Mouse (Mus musculus) stomach, postnatal 0 days (tissue): ENCODE measurements around the gene 1700001P01Rik. TPM values are rescaled to one million over a fixed set of nuclear protein-coding genes. Genes with fewer than 3 reads are reported as not detected.
A peak's percentile ranks its signal among the peaks of the same experiment; 100 is the strongest.

Source experiments
- ATAC-seq: fragments of 200-750 bp; cut with Nextera tagmentation; 2 replicates; pipeline ENCODE4 v1.8.0; 2017; ENCODE audit not compliant: low FRiP score, low TSS enrichment
- DNase-seq: peaks from one replicate; pipeline ENCODE4 v3.0.0-alpha.2; 2016; ENCODE audit warnings: low spot score
- H3K27ac ChIP-seq: fragments of 300-500 bp; sonication (generic); replicated peaks from 2 replicates; pipeline ENCODE4 v1.5.1; 2014; ENCODE audit warnings: mild to moderate bottlenecking, control low read depth
- H3K27me3 ChIP-seq: fragments of 300-500 bp; sonication (generic); 2 replicates; pipeline ENCODE4 v1.6.1; 2014; ENCODE audit warnings: low read length; ENCODE audit not compliant: control insufficient read depth, insufficient read depth
- H3K36me3 ChIP-seq: fragments of 300-500 bp; sonication (generic); 2 replicates; pipeline ENCODE4 v1.6.1; 2014; ENCODE audit warnings: low read length, mixed read lengths; ENCODE audit not compliant: control insufficient read depth, insufficient read depth
- H3K4me1 ChIP-seq: fragments of 300-500 bp; sonication (generic); replicated peaks from 2 replicates; pipeline ENCODE4 v1.6.1; 2014; ENCODE audit warnings: antibody characterized with exemption; ENCODE audit not compliant: control insufficient read depth, insufficient read depth
- H3K4me2 ChIP-seq: fragments of 300-500 bp; sonication (generic); replicated peaks from 2 replicates; pipeline ENCODE4 v1.6.1; 2014; ENCODE audit warnings: low read depth, mild to moderate bottlenecking, control low read depth, moderate library complexity
- H3K4me3 ChIP-seq: fragments of 300-500 bp; sonication (generic); 2 replicates; pipeline ENCODE4 v1.5.1; 2014; ENCODE audit warnings: low read depth, low read length, control low read depth
- H3K9ac ChIP-seq: fragments of 300-500 bp; sonication (generic); 2 replicates; pipeline ENCODE4 v1.6.1; 2014; ENCODE audit warnings: mild to moderate bottlenecking, low read length, control low read depth, mixed read lengths
- H3K9me3 ChIP-seq: fragments of 300-500 bp; sonication (generic); 2 replicates; pipeline ENCODE4 v1.6.1; 2016; ENCODE audit warnings: low read length; ENCODE audit not compliant: control insufficient read depth
- CTCF ChIP-seq: IDR thresholded peaks from 2 replicates; pipeline ENCODE4 v1.5.1; 2016; ENCODE audit warnings: antibody characterized with exemption, low read depth, mild to moderate bottlenecking, moderate library complexity
- EP300 ChIP-seq: optimal IDR thresholded peaks from 2 replicates; pipeline ENCODE3; 2016; ENCODE audit warnings: antibody characterized with exemption
- WGBS: fragments of 180-500 bp; shearing (Covaris S2); extraction: QIAGEN DNeasy Blood & Tissue Kit; methylation state at CpG from one replicate; pipeline ENCODE4 v1.1.7; 2014; 5-methylcytosine and 5-hydroxymethylcytosine counted together
- polyA plus RNA-seq: library from polyadenylated mRNA; unstranded; fragments of >200 nt; fragmentation: Nextera tagmentation; extraction: Ambion mirVana; gene quantifications from 2 replicates; pipeline ENCODE4 v1.2.1, GENCODE M21; 2015

1700001P01Rik gene
- not detected in 2 replicates for polyA plus RNA-seq

DNA sequence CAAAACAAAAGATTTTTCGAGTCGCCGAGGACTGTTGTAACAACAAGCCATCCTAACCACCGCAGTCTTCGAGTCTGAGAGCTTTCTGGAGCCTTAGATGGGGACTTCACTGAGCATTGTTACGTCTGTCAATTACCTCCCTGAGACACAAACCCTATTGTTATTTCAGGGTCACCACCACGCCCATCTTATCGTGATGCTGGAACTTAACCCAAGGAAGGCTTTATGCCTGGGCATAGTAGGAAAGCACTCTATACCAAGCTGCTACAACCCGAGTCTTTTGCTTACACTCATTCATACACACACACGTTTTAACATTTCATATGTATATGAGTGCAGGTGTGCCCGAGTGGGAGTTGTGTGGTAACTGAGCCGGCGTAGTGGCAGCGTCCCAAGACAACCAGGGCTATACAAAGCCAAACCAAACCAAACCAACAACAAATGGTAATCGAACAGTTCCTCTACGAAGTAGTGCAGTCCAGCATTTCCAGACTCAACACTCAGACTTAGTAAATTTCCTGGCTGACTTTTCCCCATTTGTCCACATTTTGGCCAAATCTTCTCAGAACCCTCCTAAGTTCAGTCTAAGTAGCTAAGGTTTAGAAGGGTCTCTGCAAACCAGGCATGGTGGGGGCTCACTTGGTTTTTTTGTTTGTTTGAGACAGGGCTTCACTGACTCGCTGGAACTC lies at the start of gene 1700001P01Rik:
Gene 1700001P01Rik (minus strand): TSS at position 111 of the 689 bp plus-strand sequence.
- Histone ChIP-seq H3K27me3 (no peaks in the 10 kb centered on the region), H3K9me3 (no peaks in the 10 kb centered on the region), H3K4me2 (no peak within 1 kb of the TSS), H3K36me3 (peaks cover 24% of the 10 kb centered on the region), H3K9ac (no peak within 1 kb of the TSS), H3K27ac (0 out of 2 replicates have a peak within 1 kb of the TSS, but pooled peaks have one; percentile 5), H3K4me1 (no peaks in the 10 kb centered on the region), H3K4me3 (no peak within 1 kb of the TSS)
- no peak for DNase-seq
- TF ChIP-seq CTCF (no peak), EP300 (no peak)
- ATAC-seq, result no peak
- WGBS, result 49% methylated on average over 17 of the region's 17 CpGs

GRCm38 (mm10) chr11:97825295-97825694 lies 49.6 kb upstream of the 1700001P01Rik start:
- 80% methylated on average over 10 of the region's 10 CpGs for WGBS
- H3K4me3 ChIP-seq, result no peak overlapping the region
- no peak for TF ChIP-seq CTCF
- no peak for TF ChIP-seq EP300
- H3K27me3 ChIP-seq, result no peaks in the 10 kb centered on the region
- no peak overlapping the region for H3K9ac ChIP-seq
- DNase-seq (no peak), ATAC-seq (no peak)
- no peak overlapping the region for H3K27ac ChIP-seq
- no peak overlapping the region for H3K4me2 ChIP-seq
- H3K36me3 ChIP-seq, result peaks cover 19% of the 10 kb centered on the region
- no peaks in the 10 kb centered on the region for H3K4me1 ChIP-seq
- H3K9me3 ChIP-seq, result no peaks in the 10 kb centered on the region

- 66% methylated on average over 6 of the region's 6 CpGs for WGBS
- H3K4me1 ChIP-seq, result no peaks in the 10 kb centered on the region
- DNase-seq, result no peak
- no peak for ATAC-seq
- H3K27ac ChIP-seq, result no peak overlapping the region
- TF ChIP-seq EP300, result no peak
- no peak for TF ChIP-seq CTCF
- no peak overlapping the region for H3K9ac ChIP-seq
- H3K4me3 ChIP-seq, result no peak overlapping the region
- H3K27me3 ChIP-seq, result no peaks in the 10 kb centered on the region
- no peak overlapping the region for H3K4me2 ChIP-seq
- peaks cover 19% of the 10 kb centered on the region for H3K36me3 ChIP-seq
- H3K9me3 ChIP-seq, result no peaks in the 10 kb centered on the region
Observed at GRCm38 (mm10) chr11:97824895-97825294, 49.2 kb upstream of the 1700001P01Rik start.

DNA sequence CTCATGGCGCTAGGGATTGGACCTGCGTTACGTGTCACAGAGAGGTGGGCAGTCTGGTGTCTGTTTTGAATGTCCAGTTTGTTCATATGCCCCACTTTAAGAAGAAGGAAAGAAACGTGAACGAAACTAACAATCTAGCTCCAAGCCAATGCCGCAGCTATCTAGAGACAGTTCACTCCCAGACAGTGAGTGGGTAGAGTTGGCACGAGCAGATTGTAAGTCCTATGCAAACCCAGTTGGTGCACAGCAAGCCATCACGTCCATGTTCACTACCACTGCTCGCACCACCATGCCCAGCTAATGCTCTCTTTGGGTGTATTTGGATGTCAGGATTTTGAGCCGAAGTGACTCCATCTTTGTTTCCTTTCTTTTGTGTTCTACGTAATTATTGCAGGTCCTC lies 48.5 kb upstream of the 1700001P01Rik start:
- Histone ChIP-seq H3K4me3 (no peak overlapping the region), H3K4me1 (no peaks in the 10 kb centered on the region), H3K27me3 (no peaks in the 10 kb centered on the region), H3K36me3 (peaks cover 19% of the 10 kb centered on the region), H3K9ac (no peak overlapping the region), H3K27ac (no peak overlapping the region), H3K4me2 (no peak overlapping the region), H3K9me3 (no peaks in the 10 kb centered on the region)
- DNase-seq (no peak), ATAC-seq (no peak)
- no peak for TF ChIP-seq CTCF
- TF ChIP-seq EP300, result no peak
- 95% methylated on average over 11 of the region's 11 CpGs for WGBS

GRCm38 (mm10) chr11:97822840-97823603 lies 47.3 kb upstream of the 1700001P01Rik start:
- no peak overlapping the region for H3K4me3 ChIP-seq
- no peaks in the 10 kb centered on the region for H3K27me3 ChIP-seq
- H3K9ac ChIP-seq, result no peak overlapping the region
- H3K27ac ChIP-seq, result no peak overlapping the region
- H3K9me3 ChIP-seq, result no peaks in the 10 kb centered on the region
- no peak overlapping the region for H3K4me2 ChIP-seq
- H3K36me3 ChIP-seq, result peaks cover 19% of the 10 kb centered on the region
- peaks cover 1% of the 10 kb centered on the region for H3K4me1 ChIP-seq
- WGBS, result 70% methylated on average over 20 of the region's 20 CpGs
- no peak for DNase-seq
- TF ChIP-seq CTCF (no peak), EP300 (no peak)
- ATAC-seq, result no peak
